Mouse (Mus musculus): ENCODE measurements around the gene Nanos2.

Nanos2 gene

DNA sequence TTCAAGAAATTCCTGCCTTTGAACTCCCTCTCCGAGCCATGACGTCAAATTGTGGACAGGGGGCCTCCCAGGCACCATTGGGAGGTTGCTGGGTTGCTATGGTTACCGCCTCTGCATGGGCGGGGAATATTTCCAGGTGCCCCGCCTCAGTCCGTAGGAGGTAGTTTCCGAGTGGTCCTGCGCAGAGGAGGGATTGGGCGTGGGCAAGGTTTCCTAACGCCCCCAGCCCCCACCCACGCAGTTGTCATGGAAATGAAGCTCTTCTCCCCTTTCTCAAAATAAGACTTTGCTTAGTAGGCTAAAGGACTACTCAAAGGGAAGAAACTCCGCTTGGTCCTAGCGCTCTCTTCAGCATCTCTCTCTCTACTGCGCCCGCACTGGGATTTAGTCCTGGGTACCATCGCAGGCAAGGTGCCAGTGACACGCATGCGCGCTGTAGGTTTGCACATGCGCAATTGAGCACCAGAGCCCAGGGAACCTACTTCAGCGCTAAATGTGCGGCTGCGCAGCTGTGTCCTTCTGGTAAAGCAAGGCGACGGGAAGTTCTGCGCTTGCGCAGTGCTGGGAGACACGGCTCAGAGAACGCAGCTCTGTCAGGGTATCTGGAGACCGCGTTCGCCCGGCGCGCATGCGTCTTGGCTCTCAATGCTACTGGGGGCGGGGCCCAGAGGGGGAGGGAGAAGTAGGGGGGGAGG, 3.5 kb downstream of the Nanos2 start, which contains the start of gene Mypop:
TSS of gene Mypop (plus strand) at position 645 of the 695 bp plus-strand sequence.
- in situ Hi-C loops (cut with MboI, MseI), result no loop called here

DNA sequence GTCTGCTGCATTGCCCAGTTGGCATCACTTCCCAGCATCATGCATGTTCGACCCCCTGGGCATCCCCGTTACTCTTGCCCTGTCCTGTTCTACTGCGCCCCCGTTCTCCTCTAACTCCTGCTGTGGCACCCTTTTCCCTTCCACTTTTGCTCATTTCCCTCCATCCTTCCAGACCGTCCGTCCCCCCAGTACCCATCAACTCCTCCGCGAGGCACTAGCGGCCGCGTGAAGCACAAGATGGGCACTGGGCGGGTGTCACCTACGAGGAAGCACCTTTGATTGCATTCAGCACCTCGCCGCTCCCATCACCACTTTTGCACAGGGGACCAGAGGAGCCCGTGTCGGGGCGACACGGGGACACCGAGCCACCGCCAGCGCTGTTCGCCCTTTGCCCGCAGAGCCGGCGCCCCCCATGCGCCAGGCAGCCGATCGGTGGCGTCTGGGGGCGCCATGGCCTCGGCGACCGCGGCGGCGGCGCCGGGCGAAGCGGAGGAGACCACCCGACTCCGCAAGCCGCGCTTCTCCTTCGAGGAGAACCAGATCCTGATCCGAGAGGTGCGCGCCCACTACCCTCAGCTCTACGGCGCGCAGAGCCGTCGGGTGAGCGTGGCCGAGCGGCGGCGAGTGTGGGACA, 4.6 kb downstream of the Nanos2 start:
- in situ Hi-C loops (cut with MboI, MseI), result no loop called here

DNA sequence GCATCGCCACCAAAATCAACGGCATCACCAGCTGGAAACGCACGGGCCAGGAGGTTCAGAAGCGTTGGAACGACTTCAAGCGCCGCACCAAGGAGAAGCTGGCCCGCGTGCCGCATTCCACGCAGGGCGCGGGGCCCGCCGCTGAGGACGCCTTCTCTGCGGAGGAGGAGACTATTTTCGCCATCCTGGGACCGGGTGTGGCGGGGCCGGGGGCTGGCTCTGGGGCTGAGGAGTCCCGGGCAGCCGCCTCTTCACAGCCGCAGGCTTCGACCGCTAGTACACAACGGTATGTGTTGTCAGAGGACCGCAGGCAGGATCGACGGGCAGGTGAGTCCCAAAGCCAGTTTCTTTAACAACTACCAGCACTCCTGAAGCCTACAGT, 5.1 kb downstream of the Nanos2 start:
- in situ Hi-C loops (cut with MboI, MseI), result no loop called here

DNA sequence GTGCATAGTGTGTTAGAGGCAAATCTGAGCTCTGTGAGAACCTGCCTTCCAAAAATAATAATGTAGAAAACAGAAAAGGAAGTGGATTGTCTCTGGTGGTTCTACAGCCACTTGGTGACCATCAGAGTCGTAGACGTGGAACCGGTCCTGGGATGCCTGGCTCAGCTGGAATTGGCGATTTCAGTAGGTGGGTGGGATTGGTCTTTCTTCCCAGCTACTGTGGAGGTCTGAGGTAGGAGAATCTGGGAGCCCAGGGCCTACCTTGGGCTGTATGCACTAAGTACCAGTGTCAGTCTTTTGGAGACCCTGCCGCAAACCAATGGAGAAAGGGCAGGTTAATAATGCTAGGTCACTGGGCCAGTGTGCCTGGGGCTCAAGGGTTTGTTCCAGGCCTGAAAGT, 5.8 kb downstream of the Nanos2 start:
- in situ Hi-C loops (cut with MboI, MseI), result no loop called here

DNA sequence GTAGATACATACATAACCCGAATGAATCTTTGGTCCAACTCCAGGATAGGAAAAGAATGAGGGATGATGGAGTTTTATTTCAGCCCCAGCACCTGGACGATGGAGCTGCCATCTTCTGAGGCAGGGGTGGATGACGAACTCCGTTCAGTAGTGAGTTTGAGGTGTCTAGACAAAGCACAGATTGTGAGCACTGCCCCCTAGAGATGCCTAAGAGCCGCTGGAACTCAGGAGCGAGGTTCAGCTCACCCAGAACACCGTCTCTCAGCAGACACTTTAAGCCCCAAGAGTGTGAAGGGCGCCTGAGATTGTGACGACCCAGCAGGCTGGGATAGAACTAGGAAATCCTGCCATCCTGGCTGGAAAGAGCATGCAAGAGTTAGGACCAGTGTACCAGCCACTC, 11.6 kb downstream of the Nanos2 start:
- in situ Hi-C loops (cut with MboI, MseI), result no loop called here

DNA sequence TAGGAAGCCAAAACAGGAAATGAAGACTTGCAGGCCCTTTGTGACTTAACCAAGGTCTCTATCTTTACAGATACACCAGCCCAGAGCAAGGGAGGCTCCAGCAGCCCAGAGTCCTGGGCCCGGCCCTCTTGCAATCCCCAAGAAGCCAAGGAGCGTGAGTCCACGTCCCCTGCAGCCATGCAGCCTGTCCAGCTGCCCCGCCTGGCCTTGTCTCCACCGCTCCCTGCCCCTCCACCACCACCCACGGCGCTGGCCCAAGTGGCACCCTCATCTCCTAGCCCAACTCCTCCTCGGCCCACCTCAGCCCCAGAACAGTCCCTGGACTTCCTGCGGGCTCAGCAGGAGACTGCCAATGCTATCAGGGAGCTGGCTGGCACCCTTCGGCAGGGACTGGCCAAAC, 13.2 kb downstream of the Nanos2 start:
- in situ Hi-C loops (cut with MboI, MseI), result no loop called here

DNA sequence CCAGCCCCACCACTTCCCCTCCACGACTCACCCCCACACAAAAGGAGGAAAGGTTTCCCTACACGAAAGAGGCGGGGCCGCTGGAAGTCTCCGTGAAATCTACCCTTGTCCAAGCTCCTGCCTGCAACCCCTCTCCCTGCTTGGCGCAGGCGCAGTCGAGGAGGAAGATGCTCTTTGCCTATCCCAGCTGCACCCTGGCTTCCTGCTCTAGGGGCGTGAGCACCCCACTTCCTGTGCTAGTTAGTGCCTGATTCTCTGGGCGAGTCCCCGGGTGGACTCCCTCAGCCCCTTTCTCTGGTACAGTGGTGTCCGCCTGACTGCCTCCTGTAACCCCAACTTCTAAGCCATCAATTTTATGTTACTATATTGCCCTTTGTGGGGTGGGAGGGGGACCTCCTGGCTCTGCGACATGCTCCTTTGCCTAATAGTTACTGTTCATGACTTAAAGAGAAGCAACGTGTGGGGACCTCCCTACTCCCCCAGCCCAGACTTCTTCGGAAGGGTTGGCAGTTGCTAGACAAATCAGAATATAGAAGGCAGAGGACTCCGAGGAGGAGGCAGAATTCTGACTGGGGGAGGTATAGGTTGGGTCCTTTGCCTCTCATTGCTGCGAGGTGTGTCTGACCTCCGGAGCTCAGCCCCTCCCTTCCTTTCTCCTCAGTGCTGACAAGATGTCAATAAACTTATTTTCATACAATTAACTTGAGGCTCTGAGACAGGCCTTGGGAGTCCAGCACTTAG, 14.0 kb downstream of the Nanos2 start:
- in situ Hi-C loops (cut with MboI, MseI), result no loop called here

DNA sequence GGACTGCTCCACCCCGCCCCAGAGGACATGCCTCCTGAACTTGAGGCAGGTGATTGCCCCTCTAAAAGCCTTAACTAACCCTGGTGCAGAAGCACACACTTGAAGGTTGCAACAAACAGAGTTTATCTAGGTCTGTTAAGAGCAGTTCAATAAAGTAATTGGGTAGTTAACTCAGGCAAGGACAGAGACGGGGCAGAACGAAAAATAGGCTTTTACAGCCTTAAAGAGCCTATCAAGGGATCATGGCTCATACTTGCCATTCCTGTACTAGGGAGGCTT, 14.5 kb downstream of the Nanos2 start:
- in situ Hi-C loops (cut with MboI, MseI), result no loop called here

DNA sequence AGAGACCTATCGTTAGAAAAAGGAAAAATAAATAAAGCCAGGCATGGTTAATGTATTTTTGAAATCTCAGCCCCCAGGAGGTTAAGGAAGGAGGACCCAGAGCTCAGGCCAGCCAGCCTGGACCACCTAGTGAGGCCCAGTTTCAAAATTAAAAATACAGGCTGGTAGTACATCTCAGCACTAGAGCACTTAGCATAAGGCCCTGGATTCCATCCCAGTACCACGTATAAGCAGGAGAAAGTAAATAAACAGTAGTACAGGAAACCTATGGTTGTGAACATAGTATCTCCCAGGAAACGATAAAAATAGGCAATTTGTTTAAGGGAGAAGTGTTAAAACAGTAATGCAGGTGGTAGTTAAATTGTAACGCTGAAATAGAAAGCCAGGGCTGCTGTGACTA, 14.9 kb downstream of the Nanos2 start:
- in situ Hi-C loops (cut with MboI, MseI), result no loop called here

DNA sequence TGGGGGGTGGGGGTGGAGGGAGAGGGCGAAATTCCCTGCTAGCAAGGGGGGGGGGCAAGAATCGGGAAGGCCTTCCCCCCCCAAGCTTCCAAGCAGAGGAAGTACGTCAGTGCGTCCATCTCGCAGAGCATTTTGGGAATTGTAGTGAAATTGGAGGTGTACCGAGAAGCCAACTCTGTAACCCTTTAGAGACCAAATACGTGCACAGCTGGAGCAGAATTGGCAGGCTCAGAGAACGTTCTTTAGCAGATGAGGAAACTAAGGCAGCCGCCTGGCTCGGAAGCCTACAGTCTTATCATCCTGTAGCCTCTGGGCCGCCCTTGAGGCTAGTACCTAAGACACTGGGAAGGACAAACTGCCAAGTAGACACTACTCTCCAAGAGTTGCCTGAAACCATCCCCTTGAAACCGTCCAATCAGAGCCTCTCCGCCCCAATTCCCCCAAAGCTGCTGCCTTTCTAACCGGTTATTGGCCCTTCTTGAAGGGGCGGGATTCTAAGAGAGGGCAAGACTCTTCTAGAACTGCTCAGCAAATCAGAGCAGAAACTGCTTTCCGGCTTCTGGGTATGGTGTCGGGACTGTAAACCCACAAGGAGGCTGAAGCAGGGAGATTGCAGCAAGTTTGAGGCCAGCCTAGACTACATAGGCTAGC, 15.8 kb downstream of the Nanos2 start:
- in situ Hi-C loops (cut with MboI, MseI), result no loop called here

DNA sequence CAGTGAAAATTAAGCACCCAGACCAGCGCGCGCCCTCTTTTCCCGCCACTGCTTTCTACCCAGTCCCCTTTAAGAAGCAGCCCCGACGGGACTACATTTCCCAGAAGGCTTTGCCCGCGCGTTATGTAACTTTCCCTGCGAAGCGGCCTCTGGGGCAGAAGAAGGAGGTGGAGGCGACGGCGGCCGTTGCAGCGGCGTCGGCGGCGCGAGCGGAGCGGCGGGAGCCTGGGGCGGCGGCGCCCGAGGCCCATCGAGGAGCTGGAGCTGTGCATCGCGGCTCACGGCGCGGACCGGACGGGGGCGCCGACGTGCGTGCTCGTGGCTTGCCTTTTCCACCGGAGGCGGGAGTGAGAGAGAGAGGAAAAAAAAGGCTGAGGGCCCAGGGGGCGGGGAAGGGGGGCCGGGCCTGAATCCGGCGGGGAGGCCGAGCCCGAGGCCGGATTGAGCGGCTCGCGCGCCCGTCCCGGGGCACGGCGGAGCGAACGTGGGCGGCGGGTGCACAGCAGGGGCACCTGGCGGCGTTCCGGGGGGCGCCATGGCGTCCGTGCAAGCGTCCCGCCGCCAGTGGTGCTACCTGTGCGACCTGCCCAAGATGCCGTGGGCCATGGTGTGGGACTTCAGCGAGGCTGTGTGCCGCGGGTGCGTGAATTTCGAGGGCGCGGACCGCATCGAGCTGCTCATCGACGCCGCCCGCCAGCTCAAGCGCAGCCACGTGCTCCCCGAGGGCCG, 16.9 kb downstream of the Nanos2 start, which contains the start of gene Irf2bp1:
TSS of gene Irf2bp1 (plus strand) at position 143 of the 729 bp plus-strand sequence.
- in situ Hi-C loops (cut with MboI, MseI), result no loop called here

DNA sequence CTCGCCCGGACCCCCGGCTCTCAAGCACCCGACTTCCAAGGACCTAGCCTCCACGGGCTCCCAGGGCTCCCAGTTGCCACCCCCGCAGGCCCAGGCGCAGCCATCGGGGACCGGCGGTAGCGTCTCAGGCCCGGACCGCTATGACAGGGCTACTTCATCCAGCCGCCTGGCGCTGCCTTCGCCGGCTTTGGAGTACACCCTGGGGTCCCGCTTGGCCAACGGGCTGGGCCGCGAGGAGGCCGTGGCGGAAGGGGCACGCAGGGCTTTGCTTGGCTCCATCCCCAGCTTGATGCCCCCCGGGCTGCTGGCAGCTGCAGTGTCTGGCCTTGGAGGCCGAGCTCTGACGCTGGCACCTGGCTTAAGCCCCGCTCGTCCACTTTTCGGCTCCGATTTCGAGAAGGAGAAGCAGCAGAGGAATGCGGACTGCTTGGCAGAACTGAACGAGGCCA, 17.5 kb downstream of the Nanos2 start:
- in situ Hi-C loops (cut with MboI, MseI), result no loop called here

DNA sequence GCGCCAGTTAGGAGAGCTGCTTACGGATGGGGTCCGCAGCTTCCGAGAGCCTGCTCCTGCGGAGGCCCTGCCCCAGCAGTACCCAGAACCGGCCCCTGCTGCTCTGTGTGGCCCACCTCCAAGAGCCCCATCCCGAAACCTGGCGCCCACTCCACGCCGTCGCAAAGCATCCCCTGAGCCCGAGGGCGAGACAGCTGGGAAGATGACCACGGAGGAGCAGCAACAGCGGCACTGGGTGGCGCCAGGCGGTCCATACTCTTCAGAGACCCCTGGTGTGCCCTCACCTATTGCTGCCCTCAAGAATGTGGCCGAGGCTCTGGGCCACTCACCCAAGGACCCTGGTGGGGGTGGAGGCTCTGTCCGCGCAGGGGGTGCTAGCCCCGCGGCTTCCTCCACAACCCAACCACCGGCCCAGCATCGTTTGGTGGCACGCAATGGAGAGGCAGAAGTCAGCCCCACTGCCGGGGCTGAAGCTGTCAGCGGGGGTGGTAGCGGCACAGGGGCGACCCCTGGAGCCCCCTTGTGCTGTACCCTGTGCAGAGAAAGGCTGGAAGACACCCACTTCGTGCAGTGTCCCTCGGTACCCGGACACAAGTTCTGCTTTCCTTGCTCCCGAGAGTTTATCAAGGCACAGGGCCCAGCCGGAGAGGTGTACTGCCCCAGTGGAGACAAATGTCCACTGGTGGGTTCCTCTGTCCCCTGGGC, 18.4 kb downstream of the Nanos2 start:
- in situ Hi-C loops (cut with MboI, MseI), result no loop called here

DNA sequence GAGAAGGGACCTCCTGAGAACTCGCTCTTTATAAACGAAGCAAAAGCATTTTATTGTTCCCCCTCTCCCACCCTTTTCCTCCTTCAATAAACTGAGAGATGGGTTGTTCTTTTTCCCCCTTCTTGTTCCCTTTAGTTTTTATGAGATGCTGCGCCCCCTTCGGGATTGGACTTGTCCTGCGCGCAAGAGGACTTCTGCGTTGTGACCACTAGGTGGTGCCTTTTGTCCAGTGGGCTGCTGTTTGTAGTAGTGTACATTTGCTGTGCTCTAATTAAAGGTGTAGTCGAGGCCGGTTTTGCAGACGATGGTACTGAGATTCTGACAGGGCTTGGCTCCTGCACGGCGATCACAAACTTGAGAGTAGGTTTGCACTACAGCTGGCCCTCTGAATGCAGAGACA, 19.3 kb downstream of the Nanos2 start:
- in situ Hi-C loops (cut with MboI, MseI), result no loop called here

DNA sequence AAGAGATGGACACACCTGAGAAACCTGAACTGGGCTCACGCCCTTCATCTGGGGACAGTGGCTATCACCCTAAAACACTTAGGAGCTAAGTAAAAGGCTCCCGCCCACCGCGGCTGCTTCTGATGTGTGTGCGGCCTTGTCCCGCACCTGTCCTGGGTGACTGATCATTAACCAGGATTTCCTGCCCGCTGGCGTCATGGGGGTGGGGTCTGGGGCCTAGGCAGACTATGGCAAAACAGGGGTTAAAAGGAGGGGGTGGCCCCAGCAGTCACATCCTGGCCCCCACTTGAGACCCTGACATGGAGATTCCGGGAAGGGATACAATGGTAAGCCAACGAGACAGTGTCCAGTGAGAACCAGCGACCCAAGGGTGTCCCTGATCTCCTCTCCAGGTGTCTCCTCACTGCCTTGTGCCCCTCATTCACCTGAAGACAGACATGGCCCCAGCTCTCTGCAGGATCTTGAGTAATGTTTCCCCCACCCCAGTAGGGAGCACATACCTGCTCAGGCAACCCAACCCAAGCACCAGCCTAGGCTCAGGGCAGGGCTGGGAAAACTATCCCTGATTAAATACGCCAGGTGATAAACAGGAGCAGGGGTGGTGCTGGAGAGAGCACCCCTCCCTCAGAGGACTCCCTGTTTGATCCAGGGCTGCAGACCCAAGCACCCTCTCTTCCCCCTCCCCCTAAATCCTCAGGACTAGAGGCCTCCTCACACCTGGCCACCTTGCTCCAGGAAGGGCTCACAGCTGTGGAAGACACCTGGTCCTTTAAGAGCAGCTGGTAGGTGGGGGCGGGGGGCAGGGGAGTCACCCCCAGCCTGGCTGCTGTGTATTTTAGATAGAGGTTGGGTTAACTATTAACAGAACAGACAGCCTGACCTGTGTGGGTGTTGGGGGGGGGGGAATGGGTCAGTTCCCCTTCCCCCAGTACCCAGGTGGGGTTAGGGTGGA, 20.1 kb downstream of the Nanos2 start:
- in situ Hi-C loops (cut with MboI, MseI), result no loop called here

DNA sequence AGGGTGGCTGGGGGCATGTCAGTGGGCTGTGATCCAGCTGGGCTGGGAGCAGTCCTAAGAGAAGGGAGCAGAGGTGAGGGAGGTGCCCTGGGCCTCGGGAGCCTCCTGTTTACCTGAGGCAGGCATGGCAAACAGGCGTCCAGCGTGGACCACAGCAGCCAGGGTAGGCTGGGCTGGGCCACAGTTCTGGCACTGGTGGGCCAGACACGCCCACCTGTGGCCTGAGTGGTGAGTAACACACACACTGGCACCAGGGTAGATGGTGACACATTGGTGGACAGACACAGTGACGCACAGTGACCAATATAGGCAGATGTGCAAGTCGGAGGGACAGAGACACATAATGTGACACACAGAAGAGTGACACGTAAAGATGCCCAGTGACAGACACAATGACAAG, 23.4 kb downstream of the Nanos2 start:
- in situ Hi-C loops (cut with MboI, MseI), result loop anchor here (10.0 kb wide), 1 partner anchor 686 kb away; no protein-coding TSS in a partner anchor

DNA sequence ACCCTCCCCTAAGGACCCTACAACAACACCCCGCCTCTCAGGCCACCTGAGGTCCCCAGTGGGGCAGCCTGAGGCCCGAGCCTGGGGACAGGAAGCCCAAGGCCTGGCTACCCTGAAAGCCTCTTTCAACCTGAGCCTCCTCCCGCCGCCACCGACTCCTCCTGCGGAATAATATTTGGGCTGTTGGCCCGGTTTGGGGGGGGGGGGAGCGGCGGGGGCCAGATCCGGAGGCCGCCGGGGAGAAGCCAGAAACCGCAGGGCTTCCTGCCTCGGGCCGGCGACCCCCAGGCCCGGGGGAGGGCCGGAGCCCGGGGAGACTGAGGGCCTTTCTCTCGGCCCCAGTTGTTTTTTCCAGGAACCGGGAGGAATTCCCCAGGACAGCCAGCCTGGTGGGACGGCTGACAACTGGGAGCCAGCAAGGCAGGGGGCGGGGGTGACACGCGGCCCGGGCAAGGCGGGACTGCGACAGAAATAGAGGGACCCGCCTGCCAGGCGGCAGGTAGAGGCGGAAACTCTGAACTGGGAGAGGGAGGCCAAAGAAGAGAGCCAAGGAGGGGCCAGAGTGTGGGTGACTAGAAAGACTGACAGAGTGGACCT, 24.9 kb downstream of the Nanos2 start:
- in situ Hi-C loops (cut with MboI, MseI), result loop anchor here (10.0 kb wide), 1 partner anchor 687 kb away; no protein-coding TSS in a partner anchor

DNA sequence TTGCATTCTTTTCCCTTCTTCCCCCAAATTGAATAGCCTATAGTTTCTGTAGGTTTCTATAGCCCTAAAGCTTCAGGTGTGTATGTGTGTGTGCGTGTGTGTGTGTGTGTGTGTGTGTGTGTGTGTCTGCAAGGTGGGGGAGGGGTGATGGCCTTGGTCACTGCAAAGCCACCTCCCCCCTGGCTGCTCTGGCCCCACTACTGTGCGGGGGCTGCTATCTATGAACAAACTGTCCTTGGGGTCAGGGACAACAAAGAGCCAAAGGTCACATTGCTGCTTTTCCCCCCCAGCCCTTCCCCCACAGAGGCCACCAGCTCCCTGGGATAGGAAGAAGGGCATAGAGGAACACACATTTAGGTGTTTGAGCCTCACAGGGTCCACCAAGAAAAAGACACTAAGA, 25.7 kb downstream of the Nanos2 start:
- in situ Hi-C loops (cut with MboI, MseI), result loop anchor here (10.0 kb wide), 1 partner anchor 688 kb away; no protein-coding TSS in a partner anchor

DNA sequence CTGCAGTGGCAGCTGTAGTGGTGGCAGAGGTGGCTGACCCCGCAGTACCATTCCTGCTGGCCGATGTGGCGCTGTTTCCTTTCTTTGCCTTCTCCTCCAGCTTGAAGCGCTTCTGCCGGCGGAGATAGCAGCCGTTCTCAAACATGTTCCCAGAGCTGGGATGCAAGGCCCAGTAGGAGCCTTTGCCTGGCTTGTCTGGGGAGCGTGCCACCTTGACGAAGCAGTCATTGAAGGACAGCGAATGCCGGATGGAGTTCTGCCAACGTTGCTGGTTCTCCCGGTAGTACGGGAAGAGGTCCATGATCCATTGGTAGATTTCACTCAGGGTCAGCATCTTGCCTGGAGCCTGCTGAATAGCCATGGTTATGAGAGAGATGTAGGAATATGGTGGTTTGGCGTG, 27.3 kb downstream of the Nanos2 start:
- in situ Hi-C loops (cut with MboI, MseI), result loop anchor here (10.0 kb wide), 1 partner anchor 690 kb away; no protein-coding TSS in a partner anchor

All from regulatory T cell (primary cell).